Mouse (Mus musculus) small intestine, adult 2 months (tissue): ENCODE data around the gene Coq5.

Experiments
- CTCF ChIP-seq: fragments of 200-500 bp; IDR thresholded peaks from 2 replicates; pipeline ENCODE4 v1.5.1; 2012; ENCODE audit warnings: low read depth, mild to moderate bottlenecking, control low read depth, inconsistent platforms, low read length, moderate library complexity, mixed read lengths; ENCODE audit not compliant: insufficient replicate concordance, insufficient read length; ENCODE audit errors: extremely low read depth
- POLR2A ChIP-seq: fragments of 200-500 bp; IDR thresholded peaks from 2 replicates; pipeline ENCODE4 v1.6.1; 2012; ENCODE audit warnings: low read depth, mild to moderate bottlenecking, control low read depth, inconsistent platforms, low read length, moderate library complexity

- no peak for TF ChIP-seq CTCF
- no peak for TF ChIP-seq POLR2A
Measured at GRCm38 (mm10) chr5:115279226-115280049, at the start of gene Coq5.
